Mouse (Mus musculus) limb, embryonic 15.5 days (tissue): ENCODE measurements around the gene Pacsin1. TPM values are rescaled to one million over a fixed set of nuclear protein-coding genes. Genes with fewer than 3 reads are reported as not detected.
A peak's percentile ranks its signal among the peaks of the same experiment; 100 is the strongest.

Experiments
- ATAC-seq: fragments of 200-750 bp; cut with Nextera tagmentation; 2 replicates; pipeline ENCODE4 v1.8.0; 2017; ENCODE audit warnings: low read depth, moderate TSS enrichment; ENCODE audit not compliant: insufficient number of reproducible peaks, low FRiP score, low TSS enrichment
- H3K27ac ChIP-seq: fragments of 300-500 bp; sonication (generic); 2 replicates; pipeline ENCODE4 v1.5.1; 2015; ENCODE audit warnings: moderate library complexity, mild to moderate bottlenecking, inconsistent platforms
- H3K27me3 ChIP-seq: fragments of 300-500 bp; sonication (generic); 2 replicates; pipeline ENCODE4 v1.6.1; 2015; ENCODE audit warnings: inconsistent platforms
- H3K36me3 ChIP-seq: fragments of 300-500 bp; sonication (generic); 2 replicates; pipeline ENCODE4 v1.6.1; 2015; ENCODE audit warnings: inconsistent platforms
- H3K4me1 ChIP-seq: fragments of 300-500 bp; sonication (generic); 2 replicates; pipeline ENCODE4 v1.6.1; 2015; ENCODE audit warnings: inconsistent platforms
- H3K4me2 ChIP-seq: fragments of 300-500 bp; sonication (generic); 2 replicates; pipeline ENCODE4 v1.6.1; 2015; ENCODE audit warnings: mild to moderate bottlenecking, inconsistent platforms
- H3K4me3 ChIP-seq: fragments of 300-500 bp; sonication (generic); 2 replicates; pipeline ENCODE4 v1.5.1; 2015; ENCODE audit warnings: mild to moderate bottlenecking, inconsistent platforms
- H3K9ac ChIP-seq: fragments of 300-500 bp; sonication (generic); 2 replicates; pipeline ENCODE4 v1.6.1; 2015; ENCODE audit warnings: inconsistent platforms
- H3K9me3 ChIP-seq: fragments of 300-500 bp; sonication (generic); 2 replicates; pipeline ENCODE4 v1.6.1; 2016; ENCODE audit warnings: inconsistent platforms
- WGBS: fragments of 180-500 bp; shearing (Covaris S2); methylation state at CpG from one replicate; pipeline ENCODE4 v1.1.7; 2015; 5-methylcytosine and 5-hydroxymethylcytosine counted together
- polyA plus RNA-seq: library from polyadenylated mRNA; unstranded; fragments of >200 nt; fragmentation: Nextera tagmentation; extraction: Ambion mirVana; gene quantifications from 2 replicates; pipeline ENCODE4 v1.2.1, GENCODE M21; 2015

Pacsin1 gene
- polyA plus RNA-seq, 1 experiment from 2014 or later, result 2.5 TPM

DNA sequence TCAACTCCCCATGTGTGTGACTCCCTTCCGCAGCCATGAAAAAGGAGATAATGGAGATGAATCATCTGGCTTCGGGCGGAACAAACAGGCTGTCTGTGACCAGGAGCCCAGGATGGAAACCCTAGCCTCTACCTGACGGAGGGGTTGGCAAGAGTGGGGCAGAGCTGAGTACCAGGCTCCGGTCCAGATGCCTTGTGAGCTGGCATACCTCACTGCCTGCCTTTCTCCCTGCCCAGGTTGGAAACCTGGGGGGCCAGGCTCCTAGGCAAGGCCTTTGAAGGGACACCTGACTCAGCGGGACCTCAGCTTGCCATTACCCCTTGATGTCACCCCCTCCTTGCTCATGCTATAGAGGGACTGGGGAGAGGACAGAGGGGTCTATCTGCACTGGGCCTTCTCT lies 85.7 kb downstream of the Pacsin1 start:
- 86% methylated on average over 6 of the region's 6 CpGs for WGBS
- Histone ChIP-seq H3K9ac (no peak overlapping the region), H3K4me1 (no peaks in the 10 kb centered on the region), H3K9me3 (no peaks in the 10 kb centered on the region), H3K27me3 (no peaks in the 10 kb centered on the region), H3K36me3 (0 out of 2 replicates have a peak, but pooled peaks cover 2% of the 10 kb centered on the region), H3K4me3 (no peak overlapping the region), H3K27ac (no peak overlapping the region), H3K4me2 (no peak overlapping the region)
- no peak for ATAC-seq

DNA sequence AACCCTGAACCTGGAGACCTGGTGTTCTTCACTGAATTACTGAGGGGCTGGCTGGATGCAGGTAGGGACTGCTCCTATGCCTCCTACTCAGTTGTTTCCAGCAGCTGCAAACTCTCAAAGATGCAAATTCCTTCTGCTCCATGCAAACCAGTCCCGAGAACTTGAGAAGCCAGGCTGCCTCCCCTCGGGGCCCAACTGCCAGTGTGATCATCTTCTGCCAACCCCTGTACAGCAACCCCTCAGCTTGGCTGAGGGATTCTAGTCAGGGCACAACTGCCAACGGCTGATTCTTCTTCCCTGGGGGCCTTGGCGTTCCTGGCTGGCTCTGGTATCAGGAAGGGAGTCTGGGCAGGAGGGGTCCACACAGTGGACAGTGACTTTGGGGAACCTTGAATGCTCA lies 91.1 kb downstream of the Pacsin1 start:
- WGBS, result 46% methylated on average over 4 of the region's 4 CpGs
- H3K4me1 ChIP-seq, result peaks cover 6% of the 10 kb centered on the region
- H3K9ac ChIP-seq, result no peak overlapping the region
- no peaks in the 10 kb centered on the region for H3K9me3 ChIP-seq
- no peak for ATAC-seq
- no peaks in the 10 kb centered on the region for H3K27me3 ChIP-seq
- H3K36me3 ChIP-seq, result 0 out of 2 replicates have a peak, but pooled peaks cover 6% of the 10 kb centered on the region
- no peak overlapping the region for H3K4me3 ChIP-seq
- peak overlapping the region; percentile 14; the same call in 1 of the 2 replicates for H3K27ac ChIP-seq
- no peak overlapping the region for H3K4me2 ChIP-seq

DNA sequence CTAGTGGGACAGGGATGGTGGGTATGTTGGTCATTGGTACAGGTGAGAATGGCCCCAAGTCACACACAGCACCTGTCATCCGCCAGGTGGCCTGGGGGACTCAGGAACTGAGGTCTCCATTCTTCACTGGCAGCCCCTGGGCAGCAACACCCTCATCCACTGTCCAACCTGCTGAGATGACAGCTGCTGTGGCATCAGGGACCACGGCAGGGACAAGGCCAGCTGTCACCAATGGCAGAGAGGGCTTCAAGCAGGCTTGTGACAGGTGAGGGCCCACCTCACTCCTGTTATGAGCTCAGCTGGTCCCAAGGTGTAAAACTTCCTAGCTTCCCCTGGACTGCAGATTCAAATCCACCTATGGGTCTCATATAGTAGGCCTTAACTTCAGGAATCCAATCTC lies 92.8 kb downstream of the Pacsin1 start:
- H3K9me3 ChIP-seq, result no peaks in the 10 kb centered on the region
- peaks cover 6% of the 10 kb centered on the region for H3K4me1 ChIP-seq
- no peaks in the 10 kb centered on the region for H3K27me3 ChIP-seq
- no peak overlapping the region for H3K9ac ChIP-seq
- H3K4me2 ChIP-seq, result no peak overlapping the region
- WGBS, result 87% methylated on average over 2 of the region's 2 CpGs
- H3K27ac ChIP-seq, result no peak overlapping the region
- peaks cover 20% of the 10 kb centered on the region for H3K36me3 ChIP-seq
- no peak overlapping the region for H3K4me3 ChIP-seq
- no peak for ATAC-seq

DNA sequence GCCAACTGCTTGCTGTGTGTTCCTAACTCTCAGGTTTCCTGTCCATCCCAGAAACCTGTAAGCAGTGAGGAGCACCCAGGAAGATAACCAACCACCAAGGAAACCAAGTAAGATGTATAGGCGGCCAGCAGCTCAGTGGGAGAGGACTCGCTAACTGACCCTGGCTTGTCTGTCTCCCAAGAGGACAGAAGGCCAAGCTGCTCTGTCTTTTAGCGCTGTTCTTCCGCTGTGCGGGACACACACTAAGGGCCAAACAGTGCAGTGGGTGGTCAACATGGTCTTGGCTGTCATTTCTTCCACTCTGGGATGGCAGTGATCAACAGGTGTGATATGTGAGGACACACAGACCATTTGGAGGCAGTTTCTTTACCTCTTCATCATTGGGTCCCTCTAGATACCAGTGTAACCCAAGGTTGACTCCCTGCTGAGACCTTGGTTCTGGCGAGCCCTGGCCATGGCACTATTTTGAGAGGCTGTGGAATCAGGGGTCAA lies 95.2 kb downstream of the Pacsin1 start:
- H3K4me3 ChIP-seq, result no peak overlapping the region
- H3K36me3 ChIP-seq, result peaks cover 38% of the 10 kb centered on the region
- peaks cover 6% of the 10 kb centered on the region for H3K4me1 ChIP-seq
- no peak overlapping the region for H3K27ac ChIP-seq
- ATAC-seq, result no peak
- no peak overlapping the region for H3K9ac ChIP-seq
- H3K9me3 ChIP-seq, result no peaks in the 10 kb centered on the region
- H3K4me2 ChIP-seq, result no peak overlapping the region
- H3K27me3 ChIP-seq, result no peaks in the 10 kb centered on the region
- WGBS, result 93% methylated on average over 6 of the region's 6 CpGs

DNA sequence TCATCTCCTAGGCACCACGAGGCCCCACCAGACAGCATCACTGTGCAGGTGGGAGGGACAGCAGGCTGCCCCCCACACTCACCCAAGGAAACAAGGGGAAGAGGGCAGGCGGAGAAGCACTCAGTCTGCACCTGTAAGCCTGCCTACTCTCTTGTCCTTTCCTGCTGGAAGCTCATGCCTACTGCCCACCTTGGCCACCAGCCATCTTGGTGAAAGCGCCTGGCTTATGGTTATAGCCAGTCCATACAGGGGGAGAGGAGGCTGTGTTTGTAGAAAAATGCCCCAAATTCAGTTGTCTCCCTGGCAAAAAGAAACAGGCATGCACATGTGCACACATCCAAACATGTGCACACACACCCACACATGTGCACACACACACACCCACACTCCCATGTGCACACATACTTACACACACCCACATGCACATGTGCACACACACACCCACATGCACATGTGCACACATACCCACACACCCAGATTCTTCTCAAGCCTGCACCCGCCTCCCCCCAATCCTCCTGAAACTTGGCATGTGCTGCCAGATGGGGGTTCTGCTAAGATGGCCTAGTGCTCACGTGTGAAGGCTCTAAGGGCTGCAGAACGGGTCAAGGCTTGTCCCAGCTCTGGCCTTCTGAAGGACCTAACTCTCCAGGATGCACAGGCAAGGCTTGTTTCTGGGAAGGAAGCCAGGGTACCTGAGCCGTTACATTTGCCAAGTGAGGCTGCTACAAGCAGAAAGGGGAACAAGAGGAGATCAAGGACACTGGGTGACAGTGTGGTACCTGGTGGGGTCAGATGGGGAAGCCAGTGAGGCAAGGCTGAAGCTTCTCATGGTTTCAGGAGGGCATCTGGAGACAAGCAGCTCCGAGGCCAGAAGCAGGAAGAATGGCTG lies 96.2 kb downstream of the Pacsin1 start:
- peaks cover 45% of the 10 kb centered on the region for H3K36me3 ChIP-seq

DNA sequence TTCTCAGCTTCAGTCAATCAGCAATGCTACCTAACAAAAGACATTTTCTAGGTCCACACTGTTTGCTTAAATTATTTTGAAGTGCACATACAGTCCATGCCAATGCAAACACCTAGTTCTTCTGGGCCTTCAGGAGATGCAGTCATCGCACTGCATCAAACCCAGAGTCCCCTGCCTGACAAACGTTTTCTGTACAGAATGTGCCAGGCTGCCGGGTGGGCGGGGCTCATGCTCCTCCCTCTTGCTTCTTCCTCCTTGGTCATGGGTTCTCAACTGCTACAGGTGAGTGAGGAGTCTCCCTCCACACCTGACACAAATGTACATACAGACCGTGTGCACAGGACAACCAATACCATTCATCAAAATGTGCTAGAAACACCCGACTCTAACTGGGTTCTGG lies 104.9 kb downstream of the Pacsin1 start:
- Histone ChIP-seq H3K36me3 (peaks cover 31% of the 10 kb centered on the region), H3K4me2 (no peak overlapping the region), H3K4me3 (no peak overlapping the region), H3K9me3 (0 out of 2 replicates have a peak, but pooled peaks cover 4% of the 10 kb centered on the region), H3K27ac (no peak overlapping the region), H3K27me3 (no peaks in the 10 kb centered on the region), H3K4me1 (0 out of 2 replicates have a peak, but pooled peaks cover 9% of the 10 kb centered on the region), H3K9ac (no peak overlapping the region)
- WGBS, result 78% methylated on average over 6 of the region's 6 CpGs
- no peak for ATAC-seq

More for the DNA sequence above, 96.2 kb downstream of the Pacsin1 start:
- Histone ChIP-seq H3K4me3 (no peak overlapping the region), H3K27me3 (no peaks in the 10 kb centered on the region), H3K9ac (no peak overlapping the region), H3K4me2 (no peak overlapping the region), H3K4me1 (peaks cover 6% of the 10 kb centered on the region), H3K27ac (no peak overlapping the region), H3K9me3 (no peaks in the 10 kb centered on the region)
- WGBS, result 84% methylated on average over 8 of the region's 8 CpGs
- ATAC-seq, result no peak

Other genes starting within 250 kb of the Pacsin1 start
- gene Grm4, start 134.1 kb upstream of the Pacsin1 start, polyA plus RNA-seq, result 0.54 and 0.55 TPM in 2 replicates
- gene Hmga1, start 99.0 kb upstream of the Pacsin1 start, polyA plus RNA-seq, result 161 and 167 TPM in 2 replicates
- gene AI413582, start 89.8 kb upstream of the Pacsin1 start, polyA plus RNA-seq, result 28.4 TPM in 2 replicates
- gene Nudt3, start 32.0 kb upstream of the Pacsin1 start, polyA plus RNA-seq, result 84.9 and 85.0 TPM in 2 replicates
- gene RPS10-NUDT3, start 20.3 kb upstream of the Pacsin1 start, polyA plus RNA-seq, result not detected in 2 replicates
- gene Rps10, start 18.8 kb upstream of the Pacsin1 start, polyA plus RNA-seq, result 793 and 967 TPM in 2 replicates
- gene Spdef, start 73.4 kb downstream of the Pacsin1 start, polyA plus RNA-seq, result 0.12 TPM in 1 of 2 replicates, not detected in the other
- gene D17Wsu92e, start 165.1 kb downstream of the Pacsin1 start, polyA plus RNA-seq, result 16.4 and 17.0 TPM in 2 replicates
- 270 and 277 TPM in 2 replicates for gene Snrpc, start 182.6 kb downstream of the Pacsin1 start, polyA plus RNA-seq
- gene Uhrf1bp1, start 200.9 kb downstream of the Pacsin1 start, polyA plus RNA-seq, result 4.5 and 5.7 TPM in 2 replicates